In genomic region chr2:157262506-157262905, GRCm38 (mm10) we compare ENCODE assay signal across 17 mouse cellular contexts. TPM values are rescaled to one million over a fixed set of nuclear protein-coding genes. Genes with fewer than 3 reads are reported as not detected.
A peak's percentile ranks its signal among the peaks of the same experiment; 100 is the strongest.
DNase-seq lines count a peak whose midpoint lies in the region; ATAC-seq lines count a peak whose summit lies in the region.
"Had no signal": no experiment of that assay in that cellular context is flagged by ENCODE, and none has a peak within 500 bp of the region (broad histone marks: within the 10 kb centered on the region; RNA-seq: fewer than 3 reads in every experiment).

No protein-coding gene starts in this region.

- H3K27me3 ChIP-seq in lung, embryonic 15.5 days: no peaks in the 10 kb centered on the region
- H3K27me3 ChIP-seq in intestine, embryonic 14.5 days (replicated peaks; ENCODE audit: control insufficient read depth, insufficient read depth, low read length): no peaks in the 10 kb centered on the region
- H3K27me3 ChIP-seq in limb, embryonic 13.5 days: no peaks in the 10 kb centered on the region
- no peaks in the 10 kb centered on the region for H3K27me3 ChIP-seq in midbrain, embryonic 11.5 days (ENCODE audit: control insufficient read depth, insufficient read depth, low read length)
- H3K27me3 ChIP-seq: embryonic facial prominence, embryonic 12.5 days; hindbrain, embryonic 15.5 days had no signal

- no peak overlapping the region for H3K9ac ChIP-seq in lung, embryonic 15.5 days
- H3K9ac ChIP-seq in intestine, embryonic 14.5 days (ENCODE audit: low read length): no peak overlapping the region
- H3K9ac ChIP-seq in limb, embryonic 13.5 days: peak overlapping the region; percentile 45; the same call in 1 of the 2 replicates
- H3K9ac ChIP-seq in midbrain, embryonic 11.5 days (ENCODE audit: low read length): no peak overlapping the region
- H3K9ac ChIP-seq: embryonic facial prominence, embryonic 12.5 days; heart, embryonic 13.5 days; hindbrain, embryonic 15.5 days had no signal

- H3K27ac ChIP-seq in lung, embryonic 15.5 days: no peak overlapping the region
- H3K27ac ChIP-seq in intestine, embryonic 14.5 days (ENCODE audit: low read depth): peak overlapping the region; percentile 0; the same call in 1 of the 2 replicates
- no peak overlapping the region for H3K27ac ChIP-seq in limb, embryonic 13.5 days
- H3K27ac ChIP-seq in midbrain, embryonic 11.5 days (ENCODE audit: low read depth, low read length): no peak overlapping the region
- H3K27ac ChIP-seq: embryonic facial prominence, embryonic 12.5 days; heart, embryonic 13.5 days; hindbrain, embryonic 15.5 days had no signal

- no peak for ATAC-seq in lung, embryonic 15.5 days (ENCODE audit: borderline replicate concordance, extremely low read depth, low FRiP score, low TSS enrichment)
- peak; percentile 71; the same call in 1 of the 2 replicates for ATAC-seq in intestine, embryonic 14.5 days (replicated peaks; ENCODE audit: low FRiP score, low TSS enrichment, low read depth)
- ATAC-seq in limb, embryonic 13.5 days (ENCODE audit: low FRiP score, low read depth): peak; percentile 57; the same call in 1 of the 2 replicates
- ATAC-seq in midbrain, embryonic 11.5 days (ENCODE audit: low FRiP score): no peak
- ATAC-seq: forebrain, embryonic 16.5 days had no signal

- no peaks in the 10 kb centered on the region for H3K36me3 ChIP-seq in lung, embryonic 15.5 days
- H3K36me3 ChIP-seq in intestine, embryonic 14.5 days (ENCODE audit: control insufficient read depth, insufficient read depth, low read length): no peaks in the 10 kb centered on the region
- no peaks in the 10 kb centered on the region for H3K36me3 ChIP-seq in limb, embryonic 13.5 days
- H3K36me3 ChIP-seq in midbrain, embryonic 11.5 days (ENCODE audit: control insufficient read depth, insufficient read depth, low read length): no peaks in the 10 kb centered on the region
- H3K36me3 ChIP-seq: embryonic facial prominence, embryonic 12.5 days; G1E; heart, embryonic 13.5 days; hindbrain, embryonic 15.5 days had no signal

- H3K4me2 ChIP-seq in lung, embryonic 15.5 days: peak overlapping the region; percentile 21; the same call in 1 of the 2 replicates
- no peak overlapping the region for H3K4me2 ChIP-seq in intestine, embryonic 14.5 days (ENCODE audit: low read length)
- peak overlapping the region; percentile 48 for H3K4me2 ChIP-seq in limb, embryonic 13.5 days (replicated peaks)
- no peak overlapping the region for H3K4me2 ChIP-seq in midbrain, embryonic 11.5 days
- H3K4me2 ChIP-seq: embryonic facial prominence, embryonic 12.5 days; heart, embryonic 13.5 days; hindbrain, embryonic 15.5 days had no signal

- H3K4me3 ChIP-seq in lung, embryonic 15.5 days: no peak overlapping the region
- no peak overlapping the region for H3K4me3 ChIP-seq in intestine, embryonic 14.5 days (ENCODE audit: low read depth, low read length)
- H3K4me3 ChIP-seq in limb, embryonic 13.5 days: no peak overlapping the region
- no peak overlapping the region for H3K4me3 ChIP-seq in midbrain, embryonic 11.5 days (ENCODE audit: low read depth, low read length)
- H3K4me3 ChIP-seq: embryonic facial prominence, embryonic 12.5 days; heart, embryonic 13.5 days; hindbrain, embryonic 15.5 days had no signal

- WGBS in lung, embryonic 15.5 days: 41% methylated on average over 9 of the region's 9 CpGs
- 48% methylated on average over 9 of the region's 9 CpGs for WGBS in intestine, embryonic 14.5 days
- WGBS in limb, embryonic 13.5 days: 33% methylated on average over 9 of the region's 9 CpGs
- WGBS in midbrain, embryonic 11.5 days: 81% methylated on average over 9 of the region's 9 CpGs

- no peaks in the 10 kb centered on the region for H3K9me3 ChIP-seq in lung, embryonic 15.5 days
- no peaks in the 10 kb centered on the region for H3K9me3 ChIP-seq in intestine, embryonic 14.5 days (ENCODE audit: control insufficient read depth, low read length)
- no peaks in the 10 kb centered on the region for H3K9me3 ChIP-seq in limb, embryonic 13.5 days
- no peaks in the 10 kb centered on the region for H3K9me3 ChIP-seq in midbrain, embryonic 11.5 days (ENCODE audit: control insufficient read depth, low read length)
- H3K9me3 ChIP-seq: embryonic facial prominence, embryonic 12.5 days; G1E; heart, embryonic 13.5 days; hindbrain, embryonic 15.5 days had no signal

- no peak for DNase-seq in lung, postnatal 25 days (ENCODE audit: low spot score)
- no peak for DNase-seq in intestine, embryonic 14.5 days (ENCODE audit: low spot score)
- DNase-seq in midbrain, embryonic 11.5 days (ENCODE audit: low spot score, missing footprints): no peak
- DNase-seq in testis, postnatal 14 days (ENCODE audit: low spot score): no peak
- DNase-seq in gastrocnemius, adult 8-10 months (ENCODE audit: low spot score in 2 of 2): no peak
- DNase-seq: adrenal gland, adult 8-10 months; adrenal gland, postnatal 36 days; cerebellum, adult 2 months; gastrocnemius, postnatal 14 days; heart, postnatal 36 days had no signal

- peaks cover 7% of the 10 kb centered on the region; the same call in 1 of the 2 replicates for H3K4me1 ChIP-seq in lung, embryonic 15.5 days
- H3K4me1 ChIP-seq in intestine, embryonic 14.5 days (replicated peaks; ENCODE audit: control insufficient read depth, insufficient read depth, low read length): peaks cover 17% of the 10 kb centered on the region; the same call in 1 of the 2 replicates
- peaks cover 29% of the 10 kb centered on the region for H3K4me1 ChIP-seq in limb, embryonic 13.5 days
- H3K4me1 ChIP-seq in midbrain, embryonic 11.5 days (ENCODE audit: control insufficient read depth, insufficient read depth, low read length): no peaks in the 10 kb centered on the region
- H3K4me1 ChIP-seq: embryonic facial prominence, embryonic 12.5 days; heart, embryonic 13.5 days; hindbrain, embryonic 15.5 days had no signal

RNA-seq across cellular contexts. Expression of gene Rpn2, which starts 16.3 kb away (rescaled TPM):
- polyA plus RNA-seq in lung, embryonic 15.5 days (2015; fragmentation: Nextera tagmentation; extraction: Ambion mirVana): 362 and 365 TPM in 2 replicates
- 338 and 339 TPM in 2 replicates for polyA plus RNA-seq in intestine, embryonic 14.5 days (2014; fragmentation: Nextera tagmentation; extraction: Ambion mirVana)
- polyA plus RNA-seq in limb, embryonic 13.5 days (2015; fragmentation: Nextera tagmentation; extraction: Ambion mirVana): 307 and 325 TPM in 2 replicates
- 234 and 237 TPM in 2 replicates for polyA plus RNA-seq in midbrain, embryonic 11.5 days (2014; fragmentation: Nextera tagmentation; extraction: Ambion mirVana)
- 100 to 1,000 TPM in 1 of 4 experiments, 10 to 100 TPM in 3; 78.6 to 101 (median 85.8) TPM for total RNA-seq in gastrocnemius, adult 8-10 months (2022)

RNA-seq across cellular contexts. Expression of gene Mroh8, which starts 16.8 kb away (rescaled TPM):
- 0.38 and 0.80 TPM in 2 replicates for polyA plus RNA-seq in lung, embryonic 15.5 days (2015; fragmentation: Nextera tagmentation; extraction: Ambion mirVana)
- 0.32 and 0.62 TPM in 2 replicates for polyA plus RNA-seq in intestine, embryonic 14.5 days (2014; fragmentation: Nextera tagmentation; extraction: Ambion mirVana)
- 0.83 and 0.85 TPM in 2 replicates for polyA plus RNA-seq in limb, embryonic 13.5 days (2015; fragmentation: Nextera tagmentation; extraction: Ambion mirVana)
- polyA plus RNA-seq in midbrain, embryonic 11.5 days (2014; fragmentation: Nextera tagmentation; extraction: Ambion mirVana): 0.43 and 0.68 TPM in 2 replicates
- total RNA-seq in gastrocnemius, adult 8-10 months (2022): 1 to 10 TPM in 2 of 4 experiments, under 1 TPM in 2; 0.56 to 2.3 (median 0.97) TPM

RNA-seq across cellular contexts. Expression of gene Rbl1, which starts 58.2 kb away (rescaled TPM):
- polyA plus RNA-seq in lung, embryonic 15.5 days (2015; fragmentation: Nextera tagmentation; extraction: Ambion mirVana): 30.9 and 32.0 TPM in 2 replicates
- polyA plus RNA-seq in intestine, embryonic 14.5 days (2014; fragmentation: Nextera tagmentation; extraction: Ambion mirVana): 25.0 and 25.8 TPM in 2 replicates
- polyA plus RNA-seq in limb, embryonic 13.5 days (2015; fragmentation: Nextera tagmentation; extraction: Ambion mirVana): 21.2 and 21.3 TPM in 2 replicates
- polyA plus RNA-seq in midbrain, embryonic 11.5 days (2014; fragmentation: Nextera tagmentation; extraction: Ambion mirVana): 42.5 and 45.5 TPM in 2 replicates
- 1 to 10 TPM; 2.1 to 3.3 (median 2.6) TPM for total RNA-seq in gastrocnemius, adult 8-10 months (2022)

Comparison
In these comparisons a context has a peak if more than half of its experiments do, and no peak if none do; other contexts are left out.
1. ATAC-seq: peak in intestine, embryonic 14.5 days (single experiment) and limb, embryonic 13.5 days (single experiment); none in lung, embryonic 15.5 days (single experiment) and midbrain, embryonic 11.5 days (single experiment).
2. H3K4me2 ChIP-seq: peak in lung, embryonic 15.5 days (single experiment) and limb, embryonic 13.5 days (single experiment); none in intestine, embryonic 14.5 days (single experiment) and midbrain, embryonic 11.5 days (single experiment).